Mouse (Mus musculus) forebrain, embryonic 16.5 days (tissue): ENCODE measurements around the gene Kat2a. TPM values are rescaled to one million over a fixed set of nuclear protein-coding genes. Genes with fewer than 3 reads are reported as not detected.

Experiments used
- ATAC-seq: fragments of 200-750 bp; cut with Nextera tagmentation; 2 replicates; pipeline ENCODE4 v1.8.0; 2017; ENCODE audit warnings: mild to moderate bottlenecking, moderate library complexity
- H3K27ac ChIP-seq: fragments of 300-500 bp; sonication (generic); 2 replicates; pipeline ENCODE4 v1.5.1; 2014; ENCODE audit warnings: low read length, control low read depth
- H3K27me3 ChIP-seq: fragments of 300-500 bp; sonication (generic); replicated peaks from 2 replicates; pipeline ENCODE4 v1.6.1; 2014; ENCODE audit warnings: low read length; ENCODE audit not compliant: control insufficient read depth, insufficient read depth
- H3K36me3 ChIP-seq: fragments of 300-500 bp; sonication (generic); 2 replicates; pipeline ENCODE4 v1.6.1; 2014; ENCODE audit not compliant: control insufficient read depth, insufficient read depth
- H3K4me1 ChIP-seq: fragments of 300-500 bp; sonication (generic); replicated peaks from 2 replicates; pipeline ENCODE4 v1.6.1; 2014; ENCODE audit warnings: low read length; ENCODE audit not compliant: control insufficient read depth, insufficient read depth
- H3K4me2 ChIP-seq: fragments of 300-500 bp; sonication (generic); 2 replicates; pipeline ENCODE4 v1.6.1; 2014; ENCODE audit warnings: mild to moderate bottlenecking, low read length, control low read depth
- H3K4me3 ChIP-seq: fragments of 300-500 bp; sonication (generic); replicated peaks from 2 replicates; pipeline ENCODE4 v1.5.1; 2014; ENCODE audit warnings: mild to moderate bottlenecking, low read length, control low read depth
- H3K9ac ChIP-seq: fragments of 300-500 bp; sonication (generic); replicated peaks from 2 replicates; pipeline ENCODE4 v1.6.1; 2014; ENCODE audit warnings: low read depth, low read length, control low read depth
- H3K9me3 ChIP-seq: fragments of 300-500 bp; sonication (generic); 2 replicates; pipeline ENCODE4 v1.6.1; 2016; ENCODE audit warnings: low read length; ENCODE audit not compliant: control insufficient read depth
- WGBS: fragments of 180-500 bp; shearing (Covaris S2); extraction: QIAGEN DNeasy Blood & Tissue Kit; methylation state at CpG from one replicate; pipeline ENCODE4 v1.1.7; 2014; 5-methylcytosine and 5-hydroxymethylcytosine counted together
- polyA plus RNA-seq: library from polyadenylated mRNA; unstranded; fragments of >200 nt; fragmentation: Nextera tagmentation; extraction: Ambion mirVana; gene quantifications from 2 replicates; pipeline ENCODE4 v1.2.1, GENCODE M21; 2015

The Kat2a gene
- polyA plus RNA-seq, 1 experiment from 2014 or later = 57.8 TPM

DNA sequence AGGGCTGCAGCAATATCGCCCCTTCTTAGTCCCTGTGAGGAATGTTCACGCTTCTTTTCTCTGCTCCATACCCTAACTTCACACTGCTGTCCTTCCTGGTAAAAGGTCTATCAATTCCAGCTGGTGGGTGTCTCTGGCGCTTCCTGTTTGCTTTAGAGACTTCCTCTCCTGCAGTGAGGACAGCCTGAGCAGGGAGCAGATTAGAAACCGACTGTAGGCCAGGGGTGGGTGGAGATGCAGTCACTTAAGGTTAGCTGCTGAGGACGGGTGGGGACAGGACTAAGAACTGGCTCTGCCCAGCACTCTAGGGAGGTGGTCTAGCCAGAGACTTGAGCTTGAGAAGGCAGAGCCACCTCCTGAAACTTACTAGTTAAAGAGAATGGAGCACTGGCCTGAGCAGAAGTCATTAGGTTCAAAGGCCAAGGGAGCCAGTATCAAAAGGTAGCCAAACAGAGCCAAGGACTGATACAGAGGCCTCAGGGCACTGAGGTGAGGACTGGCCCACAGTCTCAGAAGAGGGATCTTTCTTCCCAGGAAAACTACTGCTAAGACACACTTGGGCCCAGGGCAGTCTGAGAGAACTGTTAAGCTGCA, 12.8 kb upstream of the Kat2a start:
- Histone ChIP-seq H3K9me3 (no peaks in the 10 kb centered on the region), H3K36me3 (no peaks in the 10 kb centered on the region), H3K27me3 (no peaks in the 10 kb centered on the region), H3K4me2 (no peak overlapping the region), H3K4me1 (peaks cover 6% of the 10 kb centered on the region; the same call in 1 of the 2 replicates), H3K4me3 (no peak overlapping the region), H3K9ac (no peak overlapping the region), H3K27ac (no peak overlapping the region)
- ATAC-seq = no peak
- WGBS = 63% methylated on average over 5 of the region's 5 CpGs

DNA sequence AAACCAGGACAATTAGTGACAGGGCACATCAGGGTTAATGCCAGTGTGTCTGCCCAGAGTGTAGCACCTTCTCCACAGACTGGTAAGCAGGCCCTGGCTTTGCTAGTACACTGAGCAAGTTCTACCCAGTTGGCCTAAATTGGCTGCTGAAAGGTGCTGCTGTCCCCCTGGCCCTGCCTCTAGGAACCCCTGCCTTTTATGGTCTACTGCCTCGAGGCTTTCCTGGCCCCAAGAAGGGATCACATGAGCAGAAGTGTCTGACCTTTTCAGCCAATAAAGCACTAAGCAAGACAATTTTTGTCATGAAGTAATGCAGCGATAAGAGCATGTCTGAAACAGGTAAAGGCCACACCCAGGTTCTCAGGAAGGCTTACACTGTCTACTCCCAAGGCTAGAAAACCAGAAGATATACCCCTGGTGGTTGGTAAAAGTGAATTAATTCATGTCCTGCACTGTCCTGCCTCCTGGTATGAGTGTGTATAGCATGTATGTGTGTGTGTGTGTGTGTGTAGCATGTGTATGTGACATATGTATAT, 10.3 kb upstream of the Kat2a start:
- Histone ChIP-seq H3K4me3 (no peak overlapping the region), H3K27me3 (no peaks in the 10 kb centered on the region), H3K4me1 (peaks cover 6% of the 10 kb centered on the region; the same call in 1 of the 2 replicates), H3K4me2 (no peak overlapping the region), H3K9ac (no peak overlapping the region), H3K36me3 (peaks cover 10% of the 10 kb centered on the region), H3K9me3 (no peaks in the 10 kb centered on the region), H3K27ac (no peak overlapping the region)
- WGBS = 60% methylated on average over 2 of the region's 2 CpGs
- ATAC-seq = no peak

DNA sequence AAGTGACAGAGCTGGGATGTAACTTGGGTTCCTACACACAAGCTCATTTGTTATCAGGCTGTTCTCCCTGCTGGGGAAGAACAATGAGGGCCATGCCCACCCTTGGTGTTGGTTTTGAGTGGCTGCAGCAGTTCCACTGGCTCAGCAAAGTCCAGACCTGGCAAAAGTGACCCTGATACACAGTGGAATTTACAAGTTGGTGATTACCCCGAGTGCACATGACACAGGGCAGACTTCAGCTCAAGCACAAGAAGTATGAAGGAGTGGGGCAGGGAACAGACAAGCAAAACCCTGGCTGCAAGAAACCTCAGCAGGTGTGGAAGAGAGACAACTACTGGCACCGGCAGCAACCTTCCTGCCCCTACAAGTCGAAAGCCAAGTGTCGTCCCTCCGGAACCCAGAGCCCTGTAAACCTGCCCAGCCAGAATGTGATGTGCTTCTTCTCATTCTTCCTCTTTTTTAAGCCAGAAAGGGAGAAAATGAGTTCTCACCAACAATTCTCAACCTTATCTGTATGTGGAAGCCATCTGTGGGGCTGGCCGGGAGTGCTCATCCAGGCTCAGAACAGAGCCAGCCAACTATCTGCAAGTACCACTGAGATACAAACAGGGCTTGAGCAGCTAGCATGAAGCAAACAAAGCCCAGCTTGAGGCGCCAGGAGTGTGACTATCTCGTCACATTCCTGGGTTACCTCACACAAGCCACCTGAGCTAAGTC, 9.7 kb upstream of the Kat2a start:
- peaks cover 15% of the 10 kb centered on the region for H3K36me3 ChIP-seq
- H3K4me3 ChIP-seq = no peak overlapping the region
- H3K4me1 ChIP-seq = peaks cover 6% of the 10 kb centered on the region; the same call in 1 of the 2 replicates
- H3K4me2 ChIP-seq = no peak overlapping the region
- H3K27ac ChIP-seq = 0 out of 2 replicates have a peak overlapping the region, but pooled peaks have one; percentile 14
- H3K27me3 ChIP-seq = no peaks in the 10 kb centered on the region
- H3K9ac ChIP-seq = no peak overlapping the region
- no peaks in the 10 kb centered on the region for H3K9me3 ChIP-seq
- WGBS = 64% methylated on average over 8 of the region's 8 CpGs
- ATAC-seq = no peak

DNA sequence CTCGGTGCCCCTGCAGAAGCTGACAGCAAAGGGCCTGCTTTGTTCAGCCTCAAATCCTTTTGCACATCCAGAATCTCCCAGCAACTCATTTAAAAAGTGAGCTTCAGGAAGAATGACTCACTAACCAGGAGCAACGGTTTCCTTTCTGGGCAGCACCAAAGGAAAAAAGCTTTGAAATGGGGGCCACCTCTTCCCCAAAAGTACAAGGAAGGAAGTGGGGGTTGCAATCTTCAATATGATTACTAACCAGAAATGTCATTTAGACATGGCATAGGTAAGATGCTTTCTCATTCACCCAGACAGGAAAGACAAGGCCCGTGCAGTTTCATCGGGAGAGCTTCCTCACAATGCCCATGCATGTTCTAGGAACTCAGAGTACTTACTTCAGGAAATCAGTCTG, 9.0 kb upstream of the Kat2a start:
- Histone ChIP-seq H3K4me3 (no peak overlapping the region), H3K4me1 (peaks cover 6% of the 10 kb centered on the region; the same call in 1 of the 2 replicates), H3K9me3 (no peaks in the 10 kb centered on the region), H3K4me2 (no peak overlapping the region), H3K27me3 (no peaks in the 10 kb centered on the region), H3K9ac (no peak overlapping the region), H3K27ac (no peak overlapping the region), H3K36me3 (peaks cover 20% of the 10 kb centered on the region)
- 37% methylated on average over 4 of the region's 4 CpGs for WGBS
- no peak for ATAC-seq

DNA sequence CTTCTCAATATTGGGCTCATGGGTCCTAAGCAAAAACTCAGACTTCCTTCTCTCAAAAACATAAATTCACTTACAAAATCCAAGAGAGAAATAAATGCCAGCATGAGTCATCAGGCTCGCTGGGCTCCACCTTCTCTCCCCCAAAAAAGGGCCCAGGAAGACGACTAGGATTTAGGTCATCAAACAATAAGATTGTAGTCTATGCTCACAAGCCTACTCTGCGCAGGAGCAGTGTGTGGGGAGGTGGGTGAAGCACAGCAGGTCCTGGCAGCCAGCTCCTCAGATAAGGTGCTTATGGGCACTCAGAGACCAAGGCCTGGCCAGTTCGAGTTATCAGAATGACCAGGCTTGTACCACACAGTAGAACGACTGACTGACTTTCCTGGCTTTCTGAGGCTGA, 8.1 kb upstream of the Kat2a start:
- H3K27me3 ChIP-seq = no peaks in the 10 kb centered on the region
- H3K27ac ChIP-seq = no peak overlapping the region; the same call in 1 of the 2 replicates
- H3K4me1 ChIP-seq = peaks cover 6% of the 10 kb centered on the region; the same call in 1 of the 2 replicates
- ATAC-seq = no peak
- H3K36me3 ChIP-seq = peaks cover 22% of the 10 kb centered on the region
- WGBS = 75% methylated on average over 5 of the region's 5 CpGs
- H3K4me2 ChIP-seq = no peak overlapping the region
- no peaks in the 10 kb centered on the region for H3K9me3 ChIP-seq
- no peak overlapping the region for H3K9ac ChIP-seq
- H3K4me3 ChIP-seq = no peak overlapping the region

DNA sequence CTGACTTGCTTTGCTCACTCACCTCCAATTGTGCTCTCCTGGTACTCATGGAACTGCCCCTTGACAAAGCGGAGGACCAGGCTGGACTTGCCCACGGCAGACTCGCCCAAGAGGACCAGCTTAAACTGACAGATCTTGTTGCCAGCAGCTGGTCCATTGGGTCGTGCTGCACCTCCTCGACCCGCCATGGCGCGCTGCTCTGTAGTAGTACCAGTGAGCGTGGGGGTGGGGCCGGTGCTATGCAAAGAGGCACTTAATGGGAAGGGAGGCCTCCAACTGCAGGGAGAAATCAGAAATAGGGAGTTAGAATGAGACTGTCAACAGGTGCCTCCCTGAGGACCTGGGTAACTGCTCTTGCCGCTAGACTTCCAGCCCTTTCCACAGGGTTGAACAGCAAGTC, 7.6 kb upstream of the Kat2a start:
- no peak overlapping the region for H3K4me2 ChIP-seq
- no peaks in the 10 kb centered on the region for H3K9me3 ChIP-seq
- H3K36me3 ChIP-seq = peaks cover 22% of the 10 kb centered on the region
- H3K27ac ChIP-seq = no peak overlapping the region
- WGBS = 84% methylated on average over 11 of the region's 11 CpGs
- no peak for ATAC-seq
- no peak overlapping the region for H3K4me3 ChIP-seq
- no peak overlapping the region for H3K9ac ChIP-seq
- H3K4me1 ChIP-seq = peaks cover 6% of the 10 kb centered on the region; the same call in 1 of the 2 replicates
- no peaks in the 10 kb centered on the region for H3K27me3 ChIP-seq

DNA sequence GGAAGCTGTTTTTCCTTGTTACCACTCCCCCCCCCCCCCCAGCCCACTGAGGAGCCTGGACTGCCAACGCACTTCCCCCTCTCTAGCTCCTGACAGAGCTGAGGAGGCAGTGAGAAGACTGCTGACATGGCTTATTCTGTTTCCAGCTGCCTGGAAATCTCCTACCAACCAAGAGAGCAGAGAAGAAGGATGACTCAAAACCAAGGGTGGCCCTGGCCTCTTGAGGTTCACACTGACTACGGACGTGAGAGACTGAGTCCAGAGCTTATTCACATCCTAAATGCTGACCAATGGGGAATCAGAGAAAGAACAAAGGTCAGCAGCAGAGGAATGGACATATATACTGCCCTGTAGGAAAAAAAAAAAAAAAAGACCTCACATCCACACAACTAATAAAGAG, 7.0 kb upstream of the Kat2a start:
- H3K4me3 ChIP-seq = no peak overlapping the region
- H3K4me2 ChIP-seq = no peak overlapping the region
- ATAC-seq = no peak
- H3K9ac ChIP-seq = no peak overlapping the region
- H3K4me1 ChIP-seq = peaks cover 6% of the 10 kb centered on the region; the same call in 1 of the 2 replicates
- H3K36me3 ChIP-seq = peaks cover 22% of the 10 kb centered on the region
- 82% methylated on average over 3 of the region's 3 CpGs for WGBS
- H3K9me3 ChIP-seq = no peaks in the 10 kb centered on the region
- no peaks in the 10 kb centered on the region for H3K27me3 ChIP-seq
- H3K27ac ChIP-seq = no peak overlapping the region

DNA sequence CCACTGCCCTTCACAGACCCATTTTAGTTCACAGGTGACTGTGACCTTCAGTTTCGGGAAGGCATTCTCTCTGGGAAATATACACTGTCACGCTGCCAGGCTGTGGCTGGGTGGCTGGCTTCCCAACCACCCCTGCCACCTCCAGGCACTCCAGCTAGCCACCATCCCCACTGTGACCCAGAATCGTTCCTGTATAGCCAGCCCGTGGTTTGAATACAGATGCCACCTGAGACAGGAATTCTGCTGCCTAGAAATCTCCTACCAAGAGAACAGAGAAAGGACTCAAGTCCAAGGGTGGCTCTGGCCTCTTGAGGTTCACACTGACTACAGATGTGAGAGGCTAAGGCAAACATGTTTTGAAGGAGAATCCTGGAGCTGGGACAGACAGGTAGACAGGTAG, 6.6 kb upstream of the Kat2a start:
- no peak overlapping the region for H3K4me2 ChIP-seq
- no peak overlapping the region for H3K27ac ChIP-seq
- H3K9ac ChIP-seq = no peak overlapping the region
- H3K27me3 ChIP-seq = no peaks in the 10 kb centered on the region
- H3K36me3 ChIP-seq = peaks cover 22% of the 10 kb centered on the region
- no peak overlapping the region for H3K4me3 ChIP-seq
- no peak for ATAC-seq
- peaks cover 7% of the 10 kb centered on the region; the same call in 1 of the 2 replicates for H3K4me1 ChIP-seq
- no peaks in the 10 kb centered on the region for H3K9me3 ChIP-seq
- 94% methylated on average over 4 of the region's 4 CpGs for WGBS

DNA sequence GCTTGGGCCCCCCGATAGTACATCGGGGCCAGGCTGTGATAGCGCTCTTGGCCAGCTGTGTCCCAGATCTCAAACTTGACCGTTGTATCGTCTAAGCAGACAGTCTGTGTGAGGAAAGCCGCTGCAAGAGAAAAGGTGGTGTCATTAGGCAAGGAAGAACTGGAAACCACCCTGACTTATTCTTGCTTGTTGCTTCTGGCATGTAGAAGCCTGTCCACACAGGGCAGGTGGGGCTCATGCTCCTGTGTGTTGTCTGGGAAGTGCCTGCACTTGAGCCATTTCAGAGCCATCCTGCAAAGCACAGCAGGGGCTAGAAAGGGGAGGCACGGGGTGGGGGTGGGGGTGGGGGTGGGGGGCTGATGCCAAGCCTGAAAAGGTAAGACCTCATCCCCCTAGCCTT, 6.2 kb upstream of the Kat2a start:
- Histone ChIP-seq H3K4me1 (peaks cover 11% of the 10 kb centered on the region; the same call in 1 of the 2 replicates), H3K9ac (no peak overlapping the region), H3K27me3 (no peaks in the 10 kb centered on the region), H3K4me2 (no peak overlapping the region), H3K9me3 (no peaks in the 10 kb centered on the region), H3K36me3 (peaks cover 22% of the 10 kb centered on the region), H3K4me3 (no peak overlapping the region), H3K27ac (no peak overlapping the region)
- ATAC-seq = no peak
- WGBS = 94% methylated on average over 7 of the region's 7 CpGs
